8 mouse cellular contexts compared by ENCODE assay signal in the genomic region with DNA sequence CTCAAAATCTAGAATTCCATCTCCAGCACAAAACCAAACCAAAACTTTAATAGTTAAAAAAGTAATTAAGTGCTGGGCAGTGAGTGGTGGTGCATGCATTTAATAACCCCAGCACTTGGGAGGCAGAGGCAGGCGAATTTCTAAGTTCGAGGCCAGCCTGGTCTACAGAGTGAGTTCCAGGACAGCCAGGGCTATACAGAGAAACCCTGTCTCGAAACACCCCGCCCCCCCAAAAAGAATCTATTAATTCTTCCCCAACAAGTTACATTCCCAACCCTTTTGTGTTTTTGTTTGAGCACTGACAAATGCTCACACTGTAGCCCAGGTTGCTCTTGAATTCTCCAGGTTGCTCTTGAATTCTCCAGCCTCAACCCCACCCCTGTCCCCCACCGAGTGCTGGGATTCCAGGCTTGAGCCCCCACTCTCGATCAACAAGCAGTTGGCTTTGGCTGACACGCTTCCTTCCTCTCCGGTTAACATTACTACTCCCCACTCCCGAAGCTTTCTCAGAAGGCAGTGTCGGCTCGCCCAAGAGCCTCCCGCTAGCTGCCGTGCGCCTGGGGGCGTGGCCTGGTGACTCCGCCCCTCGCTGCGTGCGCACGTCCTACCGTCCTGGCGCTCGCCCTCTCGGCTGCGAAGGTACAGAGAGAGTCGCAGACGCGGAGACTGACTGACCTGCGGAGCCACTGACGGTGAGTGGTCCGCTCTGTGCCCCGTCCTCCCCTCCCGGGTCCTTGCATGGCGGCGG. TPM values are rescaled to one million over a fixed set of nuclear protein-coding genes. Genes with fewer than 3 reads are reported as not detected.
A peak's percentile ranks its signal among the peaks of the same experiment; 100 is the strongest.
DNase-seq lines count a peak whose midpoint lies in the region; ATAC-seq and TF ChIP-seq lines count a peak whose summit lies in the region.

A gene (plus strand): TSS at position 582 of the 748 bp plus-strand sequence.

- peak; percentile 97 for TF ChIP-seq POLR2A in lung, adult 2 months (IDR thresholded peaks at IDR 0.05; ENCODE audit: borderline replicate concordance, extremely low read depth, low read depth, low read length)

- H3K4me2 ChIP-seq in forebrain, embryonic 15.5 days (replicated peaks), result peak within 1 kb of the TSS; percentile 72

- H3K4me3 ChIP-seq in forebrain, embryonic 15.5 days, result peak within 1 kb of the TSS; percentile 86
- H3K4me3 ChIP-seq in lung, adult 2 months (replicated peaks; ENCODE audit: extremely low read depth, low read depth, low read length), result peak within 1 kb of the TSS; percentile 83

- no peak for TF ChIP-seq CTCF in lung, adult 2 months (IDR thresholded peaks at IDR 0.05; ENCODE audit: insufficient read depth, low read length)

- H3K9me3 ChIP-seq in forebrain, embryonic 15.5 days, result no peaks in the 10 kb centered on the region

- H3K27ac ChIP-seq in forebrain, embryonic 15.5 days (replicated peaks), result peak within 1 kb of the TSS; percentile 79

- H3K9ac ChIP-seq in forebrain, embryonic 15.5 days (replicated peaks), result peak within 1 kb of the TSS; percentile 91

- H3K36me3 ChIP-seq in forebrain, embryonic 15.5 days, result no peaks in the 10 kb centered on the region

- H3K4me1 ChIP-seq in forebrain, embryonic 15.5 days, result peaks cover 16% of the 10 kb centered on the region
- H3K4me1 ChIP-seq in lung, adult 2 months (ENCODE audit: control insufficient read depth, insufficient read depth, low read length), result peaks cover 7% of the 10 kb centered on the region

- DNase-seq in ES-CJ7 (ENCODE audit: low read depth, low spot score), result peak; percentile 92
- DNase-seq in cerebellum, adult 11 months, result peak; percentile 94
- peak; percentile 92 for DNase-seq in heart, postnatal 25 days (ENCODE audit: low spot score)
- peak; percentile 90 to 92 for DNase-seq in layer of hippocampus, adult 18-20 months (ENCODE audit: low spot score in 2 of 2)
- DNase-seq in lung, adult 2 months, result peak; percentile 98
- peak; percentile 91 for DNase-seq in thymus, adult 18-20 months

- no peaks in the 10 kb centered on the region for H3K27me3 ChIP-seq in forebrain, embryonic 15.5 days

- 5% methylated on average over 35 of the region's 35 CpGs for WGBS in forebrain, embryonic 15.5 days
- WGBS in lung, adult 2 months, result 5% methylated on average over 35 of the region's 35 CpGs

- ATAC-seq in forebrain, embryonic 15.5 days (replicated peaks), result peak; percentile 97
- ATAC-seq in neutrophil, adult 5-6 weeks (ENCODE audit: extremely low read depth, insufficient number of reproducible peaks, low FRiP score, poor library complexity, severe bottlenecking), result peak; percentile 83

- intact Hi-C loops in heart, postnatal 25 days (cut with DNase I), result no loop called here

RNA-seq across cellular contexts. Expression of the gene that starts here (rescaled TPM):
- polyA plus RNA-seq in forebrain, embryonic 15.5 days (2015; fragmentation: Nextera tagmentation; extraction: Ambion mirVana), result 85.3 and 88.3 TPM in 2 replicates
- 10 to 100 TPM; 73.5 to 75.5 TPM for total RNA-seq in heart, postnatal 25 days (2021)
- total RNA-seq in layer of hippocampus, adult 18-20 months (2021), result 100 to 1,000 TPM in 1 of 2 experiments, 10 to 100 TPM in 1; 94.2 to 105 TPM
- polyA plus RNA-seq in lung, adult 2 months (2012; rRNA removed), result 21.3 and 32.1 TPM in 2 replicates
- total RNA-seq in neutrophil, adult 5-6 weeks (2017), result 70.6 and 97.2 TPM in 2 replicates

Comparison
In these comparisons a context has a peak if more than half of its experiments do, and no peak if none do; other contexts are left out.
1. Peak in every context shown above with its lines: DNase-seq, ATAC-seq, H3K4me3 ChIP-seq and H3K27ac ChIP-seq.